Mouse (Mus musculus) midbrain, embryonic 14.5 days (tissue): Measurements from ENCODE around the gene Cptp. TPM values are rescaled to one million over a fixed set of nuclear protein-coding genes. Genes with fewer than 3 reads are reported as not detected.

Experiments
- ATAC-seq: fragments of 200-750 bp; cut with Nextera tagmentation; 2 replicates; pipeline ENCODE4 v1.8.0; 2017; ENCODE audit warnings: moderate number of reproducible peaks, moderate library complexity; ENCODE audit not compliant: low FRiP score, low TSS enrichment
- DNase-seq: peaks from one replicate; pipeline ENCODE4 v3.0.0-alpha.2; 2015
- H3K27ac ChIP-seq: fragments of 300-500 bp; sonication (generic); replicated peaks from 2 replicates; pipeline ENCODE4 v1.5.1; 2014; ENCODE audit warnings: mild to moderate bottlenecking, low read depth, low read length, moderate library complexity
- H3K27me3 ChIP-seq: fragments of 300-500 bp; sonication (generic); 2 replicates; pipeline ENCODE4 v1.6.1; 2014; ENCODE audit warnings: low read length, control low read depth, mixed read lengths; ENCODE audit not compliant: control insufficient read depth, insufficient read depth
- H3K36me3 ChIP-seq: fragments of 300-500 bp; sonication (generic); 2 replicates; pipeline ENCODE4 v1.6.1; 2014; ENCODE audit warnings: low read length, control low read depth; ENCODE audit not compliant: control insufficient read depth, insufficient read depth
- H3K4me1 ChIP-seq: fragments of 300-500 bp; sonication (generic); 2 replicates; pipeline ENCODE4 v1.6.1; 2014; ENCODE audit warnings: mild to moderate bottlenecking, antibody characterized with exemption, low read length, control low read depth; ENCODE audit not compliant: control insufficient read depth, insufficient read depth
- H3K4me2 ChIP-seq: fragments of 300-500 bp; sonication (generic); 2 replicates; pipeline ENCODE4 v1.6.1; 2014; ENCODE audit warnings: mild to moderate bottlenecking, low read length, moderate library complexity
- H3K4me3 ChIP-seq: fragments of 300-500 bp; sonication (generic); replicated peaks from 2 replicates; pipeline ENCODE4 v1.5.1; 2014; ENCODE audit warnings: low read depth, low read length
- H3K9ac ChIP-seq: fragments of 300-500 bp; sonication (generic); replicated peaks from 2 replicates; pipeline ENCODE4 v1.6.1; 2014; ENCODE audit warnings: mild to moderate bottlenecking, low read length, moderate library complexity
- H3K9me3 ChIP-seq: fragments of 300-500 bp; sonication (generic); 2 replicates; pipeline ENCODE4 v1.6.1; 2016; ENCODE audit warnings: low read length, control low read depth, mixed read lengths; ENCODE audit not compliant: control insufficient read depth
- WGBS: fragments of 180-500 bp; shearing (Covaris S2); extraction: QIAGEN DNeasy Blood & Tissue Kit; methylation state at CpG from one replicate; pipeline ENCODE4 v1.1.7; 2014; 5-methylcytosine and 5-hydroxymethylcytosine counted together
- polyA plus RNA-seq: library from polyadenylated mRNA; unstranded; fragments of >200 nt; fragmentation: Nextera tagmentation; extraction: Ambion mirVana; gene quantifications from 2 replicates; pipeline ENCODE4 v1.2.1, GENCODE M21; 2014

Gene Cptp
- polyA plus RNA-seq, 1 experiment from 2014 or later, result 31.2 TPM

DNA sequence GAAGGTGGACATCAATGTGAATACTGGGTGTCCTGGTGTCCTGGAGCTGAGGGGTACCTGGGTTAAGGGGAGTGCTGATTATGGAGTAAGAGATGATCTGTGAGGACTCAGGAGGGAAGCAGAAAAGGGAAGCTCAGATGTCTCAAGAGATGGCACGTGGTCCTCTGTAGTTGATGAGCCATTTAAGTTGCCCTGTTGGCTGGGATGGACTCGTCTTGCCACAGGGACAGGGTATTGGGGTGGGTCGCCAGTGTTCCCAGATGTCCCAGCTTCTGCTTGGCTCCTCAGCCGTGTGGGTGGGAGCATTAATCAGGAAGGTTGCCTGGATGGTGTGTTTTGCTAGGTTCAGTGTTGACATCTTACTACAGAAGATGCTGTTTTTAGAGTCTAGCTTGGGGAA is 36.0 kb downstream of the Cptp start:
- no peaks in the 10 kb centered on the region for H3K27me3 ChIP-seq
- no peak overlapping the region for H3K4me3 ChIP-seq
- H3K4me2 ChIP-seq, result no peak overlapping the region
- WGBS, result 89% methylated on average over 4 of the region's 4 CpGs
- H3K36me3 ChIP-seq, result peaks cover 10% of the 10 kb centered on the region
- DNase-seq (no peak), ATAC-seq (no peak)
- H3K4me1 ChIP-seq, result peaks cover 9% of the 10 kb centered on the region
- no peak overlapping the region for H3K27ac ChIP-seq
- H3K9ac ChIP-seq, result no peak overlapping the region
- H3K9me3 ChIP-seq, result no peaks in the 10 kb centered on the region

GRCm38 (mm10) chr4:155832321-155832720 is 36.9 kb downstream of the Cptp start:
- Histone ChIP-seq H3K9ac (peak overlapping the region; percentile 82), H3K36me3 (peaks cover 19% of the 10 kb centered on the region), H3K27me3 (no peaks in the 10 kb centered on the region), H3K27ac (no peak overlapping the region), H3K4me1 (peaks cover 9% of the 10 kb centered on the region), H3K4me2 (peak overlapping the region; percentile 99), H3K9me3 (no peaks in the 10 kb centered on the region), H3K4me3 (peak overlapping the region; percentile 76)
- DNase-seq, result no peak
- 59% methylated on average over 10 of the region's 10 CpGs for WGBS
- no peak for ATAC-seq

DNA sequence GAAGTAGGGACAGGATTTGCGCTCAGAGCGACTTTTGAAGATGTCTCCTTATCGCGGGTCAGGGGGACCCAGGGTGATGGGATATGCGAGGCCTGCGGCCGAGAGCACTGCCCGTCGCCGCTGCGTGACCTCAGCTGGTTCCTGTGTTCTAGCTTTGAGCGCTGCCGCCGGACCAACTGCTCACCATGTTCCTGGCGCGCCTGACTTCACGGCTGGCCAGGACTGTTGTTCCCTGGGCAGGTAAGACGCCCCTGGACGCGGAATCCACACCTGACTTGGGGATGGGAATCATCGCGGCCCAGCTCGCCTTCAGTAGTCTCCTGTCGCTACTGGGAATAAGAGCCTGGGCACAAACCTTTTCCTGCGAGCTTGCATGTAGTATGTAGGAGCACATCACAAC is 37.4 kb downstream of the Cptp start:
- 1% methylated on average over 25 of the region's 25 CpGs for WGBS

DNA sequence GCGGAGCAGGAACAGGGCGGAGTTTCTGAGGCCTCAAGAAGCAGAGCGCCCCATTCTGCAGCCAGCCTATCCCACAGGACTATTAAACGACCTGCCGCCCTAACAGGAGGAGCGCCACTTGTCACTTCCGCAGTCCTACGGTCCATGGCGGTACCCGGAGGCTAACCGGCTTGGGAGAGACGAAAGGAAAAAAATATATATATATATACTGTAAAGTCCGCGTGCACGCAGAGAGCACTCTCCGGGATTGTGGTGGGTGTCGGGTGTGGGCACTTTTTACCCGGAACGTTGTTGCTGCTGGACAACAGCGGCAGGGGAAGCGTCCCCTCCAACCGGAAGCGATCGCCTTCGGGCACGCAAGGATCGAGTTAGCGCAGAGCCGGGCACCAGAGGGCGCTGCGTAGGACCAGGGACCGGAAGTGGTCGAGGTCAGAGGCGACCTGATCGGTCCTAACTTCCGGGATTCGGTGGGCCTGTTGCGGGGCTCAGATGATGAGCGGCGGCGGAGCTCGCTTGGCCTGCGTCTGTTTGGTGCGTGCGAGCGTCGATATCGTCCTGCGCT is 38.0 kb downstream of the Cptp start, which contains the start of gene Aurkaip1:
TSS of gene Aurkaip1 (plus strand) at position 68 of the 562 bp plus-strand sequence.
- H3K9me3 ChIP-seq, result no peaks in the 10 kb centered on the region
- peak; percentile 91 for ATAC-seq
- H3K27ac ChIP-seq, result peak within 1 kb of the TSS; percentile 84
- peaks cover 9% of the 10 kb centered on the region for H3K4me1 ChIP-seq
- DNase-seq, result peak; percentile 98
- peak within 1 kb of the TSS; percentile 99 for H3K4me2 ChIP-seq
- peak within 1 kb of the TSS; percentile 82 for H3K9ac ChIP-seq
- peak within 1 kb of the TSS; percentile 76 for H3K4me3 ChIP-seq
- H3K36me3 ChIP-seq, result peaks cover 25% of the 10 kb centered on the region
- H3K27me3 ChIP-seq, result no peaks in the 10 kb centered on the region
- under 1% methylated on average over 49 of the region's 49 CpGs for WGBS

More for the DNA sequence above, 37.4 kb downstream of the Cptp start:
- H3K27ac ChIP-seq, result peak overlapping the region; percentile 84
- H3K9ac ChIP-seq, result peak overlapping the region; percentile 82
- H3K4me1 ChIP-seq, result peaks cover 9% of the 10 kb centered on the region
- H3K4me2 ChIP-seq, result peak overlapping the region; percentile 99
- H3K4me3 ChIP-seq, result peak overlapping the region; percentile 76
- no peaks in the 10 kb centered on the region for H3K9me3 ChIP-seq
- H3K36me3 ChIP-seq, result peaks cover 20% of the 10 kb centered on the region
- no peaks in the 10 kb centered on the region for H3K27me3 ChIP-seq
- ATAC-seq (peak; percentile 19; the same call in 1 of the 2 replicates), DNase-seq (no peak)

DNA sequence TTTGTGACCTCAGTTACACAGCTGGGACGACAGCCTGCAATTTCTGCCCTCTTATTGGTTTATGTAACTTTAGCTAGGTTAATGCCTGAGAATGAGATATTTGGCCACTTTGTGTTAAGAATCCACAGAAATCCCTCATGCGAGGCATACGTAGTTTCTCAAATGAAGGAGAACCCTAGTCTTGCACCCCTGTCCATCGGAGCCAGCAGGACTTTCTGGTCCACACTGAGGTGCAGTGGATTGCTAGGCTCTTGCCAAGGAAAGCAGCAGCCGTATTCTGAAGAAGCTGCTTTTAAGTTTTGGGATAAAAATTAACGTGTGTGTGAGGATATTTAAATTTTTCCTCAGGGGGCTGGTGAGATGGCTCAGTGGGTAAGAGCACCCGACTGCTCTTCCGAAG is 38.6 kb downstream of the Cptp start:
- ATAC-seq (no peak), DNase-seq (no peak)
- Histone ChIP-seq H3K4me2 (peak overlapping the region; percentile 99), H3K9me3 (no peaks in the 10 kb centered on the region), H3K4me1 (peaks cover 9% of the 10 kb centered on the region), H3K36me3 (peaks cover 29% of the 10 kb centered on the region), H3K9ac (no peak overlapping the region), H3K27me3 (no peaks in the 10 kb centered on the region), H3K27ac (no peak overlapping the region), H3K4me3 (peak overlapping the region; percentile 76; the same call in 1 of the 2 replicates)
- 51% methylated on average over 8 of the region's 8 CpGs for WGBS

GRCm38 (mm10) chr4:155829866-155830265 is 39.4 kb downstream of the Cptp start:
- H3K9ac ChIP-seq, result no peak overlapping the region
- H3K4me3 ChIP-seq, result no peak overlapping the region
- no peaks in the 10 kb centered on the region for H3K27me3 ChIP-seq
- DNase-seq (no peak), ATAC-seq (no peak)
- 95% methylated on average over 4 of the region's 4 CpGs for WGBS
- no peak overlapping the region for H3K27ac ChIP-seq
- peaks cover 36% of the 10 kb centered on the region for H3K36me3 ChIP-seq
- H3K4me2 ChIP-seq, result no peak overlapping the region
- H3K4me1 ChIP-seq, result peaks cover 9% of the 10 kb centered on the region
- no peaks in the 10 kb centered on the region for H3K9me3 ChIP-seq

DNA sequence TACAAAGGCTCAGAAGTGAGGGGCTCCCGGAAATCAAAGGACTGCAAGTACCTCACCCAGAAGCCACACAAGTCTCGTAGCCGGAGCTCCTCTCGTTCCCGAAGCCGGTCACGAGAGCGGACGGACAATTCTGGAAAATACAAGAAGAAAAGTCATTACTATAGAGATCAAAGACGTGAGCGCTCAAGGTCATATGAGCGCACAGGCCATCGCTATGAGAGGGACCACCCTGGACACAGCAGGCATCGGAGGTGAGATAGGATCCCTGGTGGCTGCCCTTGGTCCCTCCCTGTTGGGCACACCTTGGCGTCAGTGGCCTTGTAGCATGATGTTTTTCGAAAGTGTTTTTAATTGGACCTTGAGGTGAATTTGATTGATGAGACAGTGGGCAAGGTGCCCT is 45.8 kb downstream of the Cptp start:
- Histone ChIP-seq H3K9me3 (no peaks in the 10 kb centered on the region), H3K4me2 (no peak overlapping the region), H3K4me1 (no peaks in the 10 kb centered on the region), H3K36me3 (peaks cover 92% of the 10 kb centered on the region), H3K27ac (no peak overlapping the region), H3K4me3 (no peak overlapping the region), H3K27me3 (no peaks in the 10 kb centered on the region), H3K9ac (no peak overlapping the region)
- WGBS, result 97% methylated on average over 16 of the region's 16 CpGs
- ATAC-seq, result no peak
- DNase-seq, result no peak

GRCm38 (mm10) chr4:155821025-155821424 is 48.2 kb downstream of the Cptp start:
- Histone ChIP-seq H3K4me3 (no peak overlapping the region), H3K27me3 (no peaks in the 10 kb centered on the region)
- ATAC-seq, result no peak

GRCm38 (mm10) chr4:155817533-155817932 is 51.7 kb downstream of the Cptp start:
- no peak for ATAC-seq
- H3K9ac ChIP-seq, result no peak overlapping the region
- H3K4me1 ChIP-seq, result peaks cover 12% of the 10 kb centered on the region
- H3K36me3 ChIP-seq, result peaks cover 89% of the 10 kb centered on the region
- no peaks in the 10 kb centered on the region for H3K9me3 ChIP-seq
- DNase-seq, result no peak
- H3K4me3 ChIP-seq, result no peak overlapping the region
- no peak overlapping the region for H3K4me2 ChIP-seq
- no peaks in the 10 kb centered on the region for H3K27me3 ChIP-seq
- WGBS, result 79% methylated on average over 4 of the region's 4 CpGs
- H3K27ac ChIP-seq, result no peak overlapping the region

More at GRCm38 (mm10) chr4:155821025-155821424, 48.2 kb downstream of the Cptp start:
- Histone ChIP-seq H3K36me3 (peaks cover 96% of the 10 kb centered on the region), H3K4me1 (no peaks in the 10 kb centered on the region), H3K27ac (no peak overlapping the region), H3K4me2 (no peak overlapping the region), H3K9ac (no peak overlapping the region), H3K9me3 (no peaks in the 10 kb centered on the region)
- WGBS, result 74% methylated on average over 7 of the region's 7 CpGs
- peak; percentile 46 for DNase-seq
